Mouse (Mus musculus): Measurements from ENCODE around the gene Copa. TPM values are rescaled to one million over a fixed set of nuclear protein-coding genes. Genes with fewer than 3 reads are reported as not detected.

The Copa gene
- polyA plus RNA-seq, 1 experiment from 2014 or later = 218 TPM

- 82% methylated on average over 10 of the region's 10 CpGs for WGBS
- H3K9ac ChIP-seq = no peak overlapping the region
- no peaks in the 10 kb centered on the region for H3K4me1 ChIP-seq (ENCODE audit: insufficient read depth)
- H3K9me3 ChIP-seq (ENCODE audit: low read depth, low read length) = no peaks in the 10 kb centered on the region
- peaks cover 99% of the 10 kb centered on the region for H3K36me3 ChIP-seq (ENCODE audit: insufficient read depth)
- no peaks in the 10 kb centered on the region for H3K27me3 ChIP-seq (ENCODE audit: insufficient read depth, low read length)
- H3K4me2 ChIP-seq = no peak overlapping the region
- no peak overlapping the region for H3K4me3 ChIP-seq (ENCODE audit: low read depth, low read length)
- H3K27ac ChIP-seq (ENCODE audit: low read depth) = no peak overlapping the region
- no peak for TF ChIP-seq CTCF (IDR thresholded peaks at IDR 0.05; ENCODE audit: low read depth)
- DNase-seq (no peak), ATAC-seq (ENCODE audit: insufficient read depth) (no peak)
Observed at GRCm38 (mm10) chr1:172107777-172108477, 25.6 kb downstream of the Copa start.

DNA sequence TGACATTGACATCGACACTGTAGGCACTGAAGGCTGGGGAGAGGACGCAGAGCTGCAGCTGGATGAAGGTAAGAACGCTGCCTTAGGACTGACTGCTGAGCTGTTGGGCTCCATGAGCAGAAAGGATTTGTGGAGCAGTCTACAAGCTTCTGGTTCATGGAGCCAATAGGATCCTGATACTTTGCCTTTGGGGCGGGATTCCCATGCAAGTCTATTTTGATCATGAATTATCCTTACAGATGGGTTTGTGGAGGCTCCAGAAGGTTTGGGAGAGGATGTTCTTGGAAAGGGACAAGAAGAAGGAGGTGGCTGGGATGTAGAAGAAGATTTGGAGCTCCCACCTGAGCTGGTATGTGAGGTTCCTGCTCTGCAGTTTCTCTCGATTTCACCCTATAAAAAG is 34.6 kb downstream of the Copa start:
- H3K9ac ChIP-seq = no peak overlapping the region
- no peaks in the 10 kb centered on the region for H3K27me3 ChIP-seq (ENCODE audit: insufficient read depth, low read length)
- WGBS = 92% methylated on average over 5 of the region's 5 CpGs
- no peak for TF ChIP-seq CTCF (IDR thresholded peaks at IDR 0.05; ENCODE audit: low read depth)
- DNase-seq (no peak), ATAC-seq (ENCODE audit: insufficient read depth) (no peak)
- no peaks in the 10 kb centered on the region for H3K4me1 ChIP-seq (ENCODE audit: insufficient read depth)
- no peak overlapping the region for H3K4me2 ChIP-seq
- H3K27ac ChIP-seq (ENCODE audit: low read depth) = no peak overlapping the region
- H3K9me3 ChIP-seq (ENCODE audit: low read depth, low read length) = no peaks in the 10 kb centered on the region
- no peak overlapping the region for H3K4me3 ChIP-seq (ENCODE audit: low read depth, low read length)
- peaks cover 98% of the 10 kb centered on the region for H3K36me3 ChIP-seq (ENCODE audit: insufficient read depth)

DNA sequence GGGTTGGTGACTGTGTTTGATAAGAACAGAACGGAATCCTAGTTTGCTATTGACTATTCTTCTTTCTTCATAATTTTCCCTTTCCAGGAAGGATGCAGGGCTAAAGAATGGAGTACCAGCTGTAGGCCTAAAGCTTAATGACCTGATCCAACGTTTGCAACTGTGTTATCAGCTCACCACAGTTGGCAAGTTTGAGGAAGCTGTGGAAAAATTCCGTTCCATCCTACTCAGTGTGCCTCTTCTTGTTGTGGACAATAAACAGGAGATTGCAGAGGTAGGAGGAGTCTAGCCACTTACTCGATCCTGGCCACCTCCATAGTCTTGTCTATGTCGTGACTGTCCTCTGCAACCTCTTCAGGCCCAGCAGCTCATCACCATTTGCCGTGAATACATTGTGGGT is 36.8 kb downstream of the Copa start:
- H3K27ac ChIP-seq (ENCODE audit: low read depth) = no peak overlapping the region
- no peaks in the 10 kb centered on the region for H3K9me3 ChIP-seq (ENCODE audit: low read depth, low read length)
- H3K36me3 ChIP-seq (ENCODE audit: insufficient read depth) = peaks cover 93% of the 10 kb centered on the region
- H3K4me3 ChIP-seq (ENCODE audit: low read depth, low read length) = no peak overlapping the region
- ATAC-seq (ENCODE audit: insufficient read depth) = 0 out of 2 replicates have a peak, but pooled peaks have one; percentile 19
- no peak overlapping the region for H3K9ac ChIP-seq
- DNase-seq = no peak
- no peaks in the 10 kb centered on the region for H3K4me1 ChIP-seq (ENCODE audit: insufficient read depth)
- TF ChIP-seq CTCF (IDR thresholded peaks at IDR 0.05; ENCODE audit: low read depth) = no peak
- H3K27me3 ChIP-seq (ENCODE audit: insufficient read depth, low read length) = no peaks in the 10 kb centered on the region
- H3K4me2 ChIP-seq = no peak overlapping the region
- 75% methylated on average over 6 of the region's 6 CpGs for WGBS

DNA sequence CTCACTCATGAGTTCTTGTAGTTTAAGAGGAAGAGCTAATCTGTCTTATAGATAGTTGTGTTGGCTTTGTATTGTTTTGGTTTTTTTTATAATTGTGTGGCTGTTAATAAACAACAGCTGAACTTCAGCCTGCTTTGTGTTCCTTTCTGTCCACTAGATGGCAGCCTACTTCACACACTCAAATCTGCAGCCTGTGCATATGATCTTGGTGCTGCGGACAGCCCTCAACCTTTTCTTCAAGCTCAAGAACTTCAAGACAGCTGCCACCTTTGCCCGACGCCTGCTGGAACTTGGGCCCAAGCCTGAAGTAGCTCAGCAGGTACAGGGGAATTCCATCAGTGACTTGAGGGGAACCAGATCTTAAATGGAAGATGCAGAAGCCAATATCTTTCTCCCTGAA is 37.4 kb downstream of the Copa start:
- peak; percentile 87 for DNase-seq
- Histone ChIP-seq H3K4me2 (no peak overlapping the region), H3K9ac (no peak overlapping the region), H3K9me3 (ENCODE audit: low read depth, low read length) (no peaks in the 10 kb centered on the region), H3K4me3 (ENCODE audit: low read depth, low read length) (no peak overlapping the region), H3K4me1 (ENCODE audit: insufficient read depth) (no peaks in the 10 kb centered on the region), H3K27me3 (ENCODE audit: insufficient read depth, low read length) (no peaks in the 10 kb centered on the region), H3K36me3 (ENCODE audit: insufficient read depth) (peaks cover 87% of the 10 kb centered on the region), H3K27ac (ENCODE audit: low read depth) (no peak overlapping the region)
- peak; percentile 44; the same call in 1 of the 2 replicates for ATAC-seq (ENCODE audit: insufficient read depth)
- TF ChIP-seq CTCF (IDR thresholded peaks at IDR 0.05; ENCODE audit: low read depth) = peak; percentile 82
- 47% methylated on average over 3 of the region's 3 CpGs for WGBS

- H3K4me2 ChIP-seq = no peak overlapping the region
- ATAC-seq (ENCODE audit: insufficient read depth) (no peak), DNase-seq (no peak)
- 80% methylated on average over 2 of the region's 2 CpGs for WGBS
- H3K27ac ChIP-seq (ENCODE audit: low read depth) = no peak overlapping the region
- H3K9ac ChIP-seq = no peak overlapping the region
- no peak overlapping the region for H3K4me3 ChIP-seq (ENCODE audit: low read depth, low read length)
- no peaks in the 10 kb centered on the region for H3K27me3 ChIP-seq (ENCODE audit: insufficient read depth, low read length)
- H3K4me1 ChIP-seq (ENCODE audit: insufficient read depth) = peaks cover 3% of the 10 kb centered on the region; the same call in 1 of the 2 replicates
- TF ChIP-seq CTCF (IDR thresholded peaks at IDR 0.05; ENCODE audit: low read depth) = no peak
- H3K9me3 ChIP-seq (ENCODE audit: low read depth, low read length) = no peaks in the 10 kb centered on the region
- peaks cover 57% of the 10 kb centered on the region for H3K36me3 ChIP-seq (ENCODE audit: insufficient read depth)
Observed at GRCm38 (mm10) chr1:172122671-172123070, 40.3 kb downstream of the Copa start.

DNA sequence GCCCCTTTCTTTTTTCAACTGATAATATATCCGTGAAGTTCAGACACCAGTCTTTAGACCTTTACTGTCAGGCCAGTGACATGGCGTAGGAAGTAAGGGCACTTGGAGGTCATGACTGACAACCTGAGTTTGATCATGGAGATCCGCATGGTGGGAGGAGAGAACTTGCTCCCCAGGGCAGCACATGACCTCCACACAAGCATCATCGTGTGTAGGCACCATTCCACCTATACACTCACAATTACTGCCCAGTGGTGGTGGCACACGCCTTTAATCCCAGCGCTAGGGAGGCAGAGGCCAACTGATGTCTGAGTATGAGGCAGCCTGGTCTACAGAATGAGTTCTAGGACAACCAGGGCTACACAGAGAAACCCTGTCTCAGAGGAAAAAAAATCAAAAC is 42.2 kb downstream of the Copa start:
- no peak for ATAC-seq (ENCODE audit: insufficient read depth)
- H3K4me1 ChIP-seq (ENCODE audit: insufficient read depth) = peaks cover 4% of the 10 kb centered on the region; the same call in 1 of the 2 replicates
- H3K27ac ChIP-seq (ENCODE audit: low read depth) = no peak overlapping the region
- no peak for DNase-seq
- H3K27me3 ChIP-seq (ENCODE audit: insufficient read depth, low read length) = no peaks in the 10 kb centered on the region
- H3K9ac ChIP-seq = no peak overlapping the region
- WGBS = 76% methylated on average over 6 of the region's 6 CpGs
- H3K9me3 ChIP-seq (ENCODE audit: low read depth, low read length) = no peaks in the 10 kb centered on the region
- no peak for TF ChIP-seq CTCF (IDR thresholded peaks at IDR 0.05; ENCODE audit: low read depth)
- no peak overlapping the region for H3K4me2 ChIP-seq
- peaks cover 48% of the 10 kb centered on the region for H3K36me3 ChIP-seq (ENCODE audit: insufficient read depth)
- no peak overlapping the region for H3K4me3 ChIP-seq (ENCODE audit: low read depth, low read length)

DNA sequence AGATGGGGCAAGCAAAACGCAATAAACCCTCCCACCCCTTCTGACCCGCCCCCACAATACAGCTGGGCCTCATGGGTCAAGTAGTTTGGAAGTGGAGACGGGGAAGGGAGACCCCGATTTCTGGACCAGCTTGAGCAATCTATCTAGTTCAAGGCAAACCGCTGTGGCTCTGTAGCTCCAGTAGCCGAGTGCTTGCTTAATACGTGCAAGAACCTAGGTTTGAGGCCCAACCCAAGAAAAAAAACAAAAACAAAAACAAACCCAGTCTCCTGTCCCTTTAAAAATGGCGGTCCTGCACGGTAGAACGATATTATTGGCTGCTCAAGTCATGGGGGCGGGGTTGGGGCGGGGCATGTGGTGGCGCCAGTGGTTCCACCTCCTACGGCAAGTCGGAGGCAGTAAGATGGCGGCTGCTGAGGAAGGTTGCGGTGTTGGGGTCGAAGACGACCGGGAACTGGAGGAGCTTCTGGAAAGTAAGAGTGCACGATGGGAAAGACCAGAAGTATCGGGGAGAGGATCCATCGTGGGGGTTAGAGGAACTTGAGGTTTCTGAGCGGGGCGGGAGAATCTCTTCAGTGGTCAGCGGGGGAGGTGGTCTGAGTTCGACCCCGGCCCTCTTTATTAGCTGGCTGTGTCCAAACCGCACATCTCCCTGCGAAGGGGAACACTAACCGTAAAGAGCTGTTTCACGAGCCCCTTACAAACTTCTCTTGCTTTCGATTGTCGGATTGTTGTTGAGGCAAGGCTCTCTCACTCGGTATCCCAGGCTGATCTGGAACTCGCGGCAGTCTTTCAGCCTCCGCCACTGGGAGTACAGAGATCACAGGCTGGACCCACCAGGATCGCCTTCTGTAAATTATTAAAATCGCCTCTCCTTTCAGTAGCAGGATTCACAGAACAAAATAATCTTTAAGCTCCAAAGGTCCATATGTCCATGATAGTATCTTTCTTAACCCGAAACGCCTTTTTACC is 44.3 kb downstream of the Copa start, which contains the start of gene Pex19:
TSS of gene Pex19 (plus strand) at position 380 of the 972 bp plus-strand sequence.
- under 1% methylated on average over 42 of the region's 42 CpGs for WGBS
- peaks cover 46% of the 10 kb centered on the region for H3K36me3 ChIP-seq (ENCODE audit: insufficient read depth)

More for the DNA sequence above, 44.3 kb downstream of the Copa start, which contains the start of gene Pex19:
- ATAC-seq (ENCODE audit: insufficient read depth) (peak; percentile 98), DNase-seq (peak; percentile 93)
- H3K27me3 ChIP-seq (ENCODE audit: insufficient read depth, low read length) = no peaks in the 10 kb centered on the region
- H3K4me1 ChIP-seq (ENCODE audit: insufficient read depth) = peaks cover 4% of the 10 kb centered on the region; the same call in 1 of the 2 replicates
- H3K4me2 ChIP-seq = peak within 1 kb of the TSS; percentile 75
- peak within 1 kb of the TSS; percentile 88 for H3K9ac ChIP-seq
- H3K4me3 ChIP-seq (ENCODE audit: low read depth, low read length) = peak within 1 kb of the TSS; percentile 86
- TF ChIP-seq CTCF (IDR thresholded peaks at IDR 0.05; ENCODE audit: low read depth) = no peak
- H3K9me3 ChIP-seq (ENCODE audit: low read depth, low read length) = no peaks in the 10 kb centered on the region
- H3K27ac ChIP-seq (ENCODE audit: low read depth) = peak within 1 kb of the TSS; percentile 50; the same call in 1 of the 2 replicates
